Mouse (Mus musculus): Measurements from ENCODE around the gene Fam162a. TPM values are rescaled to one million over a fixed set of nuclear protein-coding genes. Genes with fewer than 3 reads are reported as not detected.
"Not testable (repeated sequence)": the region's sequence is repeated elsewhere in the genome, so short reads cannot be mapped to it uniquely, and the experiment has no call there.

Gene Fam162a
- polyA plus RNA-seq, 1 experiment from 2014 or later: 166 TPM

DNA sequence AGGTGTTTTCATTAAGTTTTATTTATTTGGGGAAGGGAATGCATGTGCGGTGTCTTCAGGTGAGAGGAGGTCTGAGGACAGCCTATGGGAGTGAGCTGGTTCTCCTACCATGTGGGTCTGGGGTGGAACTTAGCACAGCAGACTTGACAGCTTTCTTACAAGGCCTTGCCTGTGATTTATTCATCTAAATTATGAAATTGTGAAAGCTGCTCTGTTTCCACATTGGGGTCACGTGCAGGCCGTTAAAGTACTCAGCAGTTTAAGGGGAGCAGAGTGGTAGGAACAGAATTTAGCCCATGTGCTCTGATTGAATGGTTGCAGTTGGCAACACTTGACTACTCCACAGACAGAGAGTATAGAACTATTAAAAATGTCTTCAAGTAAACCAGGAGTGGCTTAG is 8.5 kb upstream of the Fam162a start:
- Histone ChIP-seq H3K9ac (no peak overlapping the region), H3K27ac (replicated peaks) (no peak overlapping the region), H3K4me3 (no peak overlapping the region), H3K9me3 (no peaks in the 10 kb centered on the region), H3K36me3 (peaks cover 12% of the 10 kb centered on the region; the same call in 1 of the 2 replicates), H3K27me3 (no peaks in the 10 kb centered on the region), H3K4me1 (replicated peaks) (no peaks in the 10 kb centered on the region), H3K4me2 (no peak overlapping the region)
- WGBS: 96% methylated on average over 3 of the region's 3 CpGs
- no peak for ATAC-seq (ENCODE audit: low read depth)

DNA sequence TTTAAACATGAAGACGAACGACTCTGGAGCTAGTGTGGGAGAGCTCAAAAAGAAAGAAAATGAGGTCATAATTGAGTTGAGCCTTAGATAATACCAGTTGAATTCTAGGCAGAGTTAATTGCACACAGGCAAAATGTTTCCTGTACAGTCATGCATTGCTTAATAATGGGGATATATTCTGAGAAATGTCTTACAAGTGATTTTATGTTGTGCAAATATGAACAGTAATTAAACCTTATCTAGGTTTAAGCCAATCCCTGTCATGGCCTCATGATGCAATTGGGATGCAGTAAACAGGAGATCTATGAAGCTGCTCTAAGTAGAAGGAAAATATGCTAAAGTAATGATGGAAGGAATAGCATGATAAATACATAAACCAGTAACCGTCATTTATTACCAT is 3.4 kb upstream of the Fam162a start:
- 95% methylated on average over 3 of the region's 3 CpGs for WGBS
- no peaks in the 10 kb centered on the region for H3K27me3 ChIP-seq
- H3K36me3 ChIP-seq: no peaks in the 10 kb centered on the region
- no peak overlapping the region for H3K4me3 ChIP-seq
- no peak overlapping the region for H3K4me2 ChIP-seq
- peaks cover 15% of the 10 kb centered on the region for H3K4me1 ChIP-seq (replicated peaks)
- no peak for ATAC-seq (ENCODE audit: low read depth)
- no peak overlapping the region for H3K9ac ChIP-seq
- H3K9me3 ChIP-seq: no peaks in the 10 kb centered on the region
- H3K27ac ChIP-seq (replicated peaks): no peak overlapping the region

DNA sequence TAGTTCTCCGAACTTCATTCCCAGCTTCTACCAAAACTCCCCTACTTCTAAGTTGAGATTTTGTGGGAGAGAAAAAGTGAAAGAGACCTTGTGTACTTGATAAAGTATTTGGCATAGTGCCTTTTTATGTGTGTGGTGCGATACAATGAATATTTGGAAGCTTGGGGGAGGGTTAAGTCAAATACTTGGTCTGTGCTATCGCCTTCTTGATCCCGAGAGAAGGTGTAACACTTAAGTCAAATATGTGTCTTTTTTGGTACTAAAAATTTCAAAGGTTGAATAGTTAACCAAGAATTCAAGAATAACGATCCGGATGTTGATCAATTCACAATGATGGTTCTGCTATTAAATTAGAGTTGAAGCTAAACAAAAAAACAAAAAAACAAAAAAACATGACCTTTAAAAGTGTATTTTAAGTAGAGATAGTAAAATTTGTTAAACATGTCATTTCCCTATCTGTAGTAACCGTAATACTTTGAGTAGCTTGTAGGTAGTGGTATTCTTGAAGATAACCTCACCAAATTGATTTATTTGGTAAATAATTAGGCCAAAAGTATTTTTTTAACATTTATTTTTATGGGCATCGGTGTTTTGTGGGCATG is 1.1 kb upstream of the Fam162a start:
- 29% methylated on average over 8 of the region's 8 CpGs for WGBS
- no peak for ATAC-seq (ENCODE audit: low read depth)
- H3K27me3 ChIP-seq: no peaks in the 10 kb centered on the region
- H3K36me3 ChIP-seq: no peaks in the 10 kb centered on the region
- H3K4me3 ChIP-seq: peak overlapping the region; percentile 79
- peak overlapping the region; percentile 86 for H3K4me2 ChIP-seq
- H3K9ac ChIP-seq: peak overlapping the region; percentile 92
- peaks cover 34% of the 10 kb centered on the region for H3K4me1 ChIP-seq (replicated peaks)
- H3K9me3 ChIP-seq: no peaks in the 10 kb centered on the region
- H3K27ac ChIP-seq (replicated peaks): peak overlapping the region; percentile 99; the same call in 1 of the 2 replicates

DNA sequence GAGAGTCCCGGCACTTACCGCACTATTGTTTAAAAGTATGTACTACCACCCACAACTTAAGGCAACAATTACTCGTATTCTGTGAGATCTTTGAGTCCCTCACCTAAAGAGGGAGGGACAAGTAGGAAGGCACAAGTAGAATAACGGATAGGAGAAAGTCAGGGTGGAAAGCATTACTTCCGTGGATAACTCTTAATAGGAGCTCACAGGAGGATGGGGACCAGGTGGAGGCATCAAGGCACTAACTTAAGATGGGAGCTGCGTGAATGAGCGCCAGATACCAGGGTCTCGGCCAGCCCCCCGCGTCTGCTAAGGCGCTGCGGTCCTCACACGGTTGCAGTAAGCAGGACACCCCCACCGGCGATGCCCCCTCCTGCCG is 334 bp downstream of the Fam162a start:
- no peaks in the 10 kb centered on the region for H3K9me3 ChIP-seq
- H3K27me3 ChIP-seq: no peaks in the 10 kb centered on the region
- H3K4me3 ChIP-seq: peak overlapping the region; percentile 79
- WGBS: under 1% methylated on average over 16 of the region's 16 CpGs
- peaks cover 34% of the 10 kb centered on the region for H3K4me1 ChIP-seq (replicated peaks)
- H3K27ac ChIP-seq (replicated peaks): peak overlapping the region; percentile 99
- ATAC-seq (ENCODE audit: low read depth): no peak; the same call in none of the 2 replicates
- H3K36me3 ChIP-seq: 0 out of 2 replicates have a peak, but pooled peaks cover 3% of the 10 kb centered on the region
- H3K4me2 ChIP-seq: peak overlapping the region; percentile 86
- peak overlapping the region; percentile 92 for H3K9ac ChIP-seq

DNA sequence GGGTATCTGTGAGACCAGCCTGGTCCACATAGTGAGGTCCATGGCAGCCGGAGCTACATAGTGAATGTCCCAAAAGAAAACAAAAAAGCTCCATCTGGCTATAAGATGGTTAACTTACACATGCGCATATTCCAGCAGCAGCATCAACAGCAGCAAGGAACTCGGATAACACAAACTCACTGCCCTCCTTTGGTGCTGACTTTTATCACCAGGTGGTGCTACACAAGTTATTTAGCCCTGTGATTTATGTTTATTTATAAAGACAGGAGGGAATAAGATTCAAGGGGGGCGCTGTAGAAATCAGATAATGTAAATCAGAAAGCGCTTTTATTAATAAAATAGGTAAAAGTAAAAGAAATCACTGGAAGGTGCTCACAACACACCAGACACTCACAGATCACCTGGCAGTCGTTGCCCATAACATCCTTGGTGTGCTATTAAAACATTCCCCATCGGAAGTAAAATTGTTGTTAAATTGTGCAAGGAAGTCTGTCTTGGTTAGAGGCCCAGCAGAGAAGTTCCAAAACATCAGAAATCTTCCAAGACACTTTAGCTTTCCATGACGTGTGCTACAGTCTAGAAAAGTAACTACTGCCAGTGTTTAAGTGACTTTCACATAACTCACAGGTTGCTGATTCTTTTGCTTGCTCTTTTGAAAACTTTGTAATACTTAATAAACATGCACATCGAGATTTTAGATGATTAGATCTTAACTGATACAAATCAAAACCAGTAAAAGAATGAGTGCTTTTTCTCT is 1.4 kb downstream of the Fam162a start:
- no peaks in the 10 kb centered on the region for H3K27me3 ChIP-seq
- no peak overlapping the region for H3K27ac ChIP-seq (replicated peaks)
- H3K4me2 ChIP-seq: peak overlapping the region; percentile 86
- H3K36me3 ChIP-seq: 0 out of 2 replicates have a peak, but pooled peaks cover 5% of the 10 kb centered on the region
- peaks cover 34% of the 10 kb centered on the region for H3K4me1 ChIP-seq (replicated peaks)
- no peak for ATAC-seq (ENCODE audit: low read depth)
- H3K9ac ChIP-seq: peak overlapping the region; percentile 92
- H3K9me3 ChIP-seq: no peaks in the 10 kb centered on the region
- WGBS: 34% methylated on average over 9 of the region's 9 CpGs
- H3K4me3 ChIP-seq: peak overlapping the region; percentile 79

DNA sequence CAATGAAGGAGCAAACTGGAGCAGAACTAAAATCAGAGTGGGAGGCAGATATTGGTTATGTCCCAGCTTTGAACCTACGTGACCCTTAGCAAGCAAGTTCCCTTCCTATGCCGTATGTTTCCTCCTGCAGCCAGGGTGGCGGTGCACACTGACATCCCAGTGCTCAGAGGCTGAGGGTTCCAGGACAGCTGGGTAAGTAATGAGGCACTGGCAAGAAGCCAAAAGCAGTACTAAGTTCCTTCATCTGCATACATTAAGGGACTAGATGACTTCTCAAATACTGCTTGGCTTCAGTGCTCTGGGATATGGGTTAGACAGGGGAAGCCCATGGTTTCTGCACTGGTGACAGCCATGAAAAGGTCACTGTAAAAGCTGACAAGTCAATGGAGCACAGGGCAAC is 3.0 kb downstream of the Fam162a start:
- WGBS: 48% methylated on average over 3 of the region's 3 CpGs
- H3K9ac ChIP-seq: no peak overlapping the region
- ATAC-seq (ENCODE audit: low read depth): no peak

DNA sequence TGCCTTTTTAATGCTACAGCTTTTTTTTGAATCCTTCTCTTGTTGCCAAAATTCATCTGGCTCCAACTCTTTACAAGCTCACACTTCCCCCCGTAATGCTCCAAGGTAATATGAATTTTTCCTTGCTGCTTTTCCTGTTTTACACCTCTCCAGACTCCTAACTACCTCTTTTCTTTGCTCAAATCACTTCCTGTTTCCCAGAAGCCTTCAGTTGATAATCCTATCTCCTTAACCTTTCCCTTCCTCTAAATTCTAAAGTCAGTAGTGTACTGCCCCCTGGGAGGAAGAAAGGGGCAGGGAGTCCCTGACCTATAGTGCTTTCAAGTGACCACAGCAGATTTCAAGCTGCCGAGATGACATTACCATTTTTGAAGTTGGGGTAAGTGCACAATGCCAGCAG is 3.7 kb downstream of the Fam162a start:
- no peaks in the 10 kb centered on the region for H3K9me3 ChIP-seq
- H3K27ac ChIP-seq (replicated peaks): no peak overlapping the region
- no peak overlapping the region for H3K4me2 ChIP-seq
- no peak for ATAC-seq (ENCODE audit: low read depth)
- 0 out of 2 replicates have a peak, but pooled peaks cover 5% of the 10 kb centered on the region for H3K36me3 ChIP-seq
- H3K4me3 ChIP-seq: no peak overlapping the region
- peaks cover 34% of the 10 kb centered on the region for H3K4me1 ChIP-seq (replicated peaks)
- H3K27me3 ChIP-seq: no peaks in the 10 kb centered on the region
- 73% methylated on average over 2 of the region's 2 CpGs for WGBS
- H3K9ac ChIP-seq: no peak overlapping the region

More for the DNA sequence above, 3.0 kb downstream of the Fam162a start:
- Histone ChIP-seq H3K9me3 (no peaks in the 10 kb centered on the region), H3K27ac (replicated peaks) (no peak overlapping the region), H3K36me3 (0 out of 2 replicates have a peak, but pooled peaks cover 5% of the 10 kb centered on the region), H3K4me2 (no peak overlapping the region), H3K27me3 (no peaks in the 10 kb centered on the region), H3K4me3 (no peak overlapping the region), H3K4me1 (replicated peaks) (peaks cover 34% of the 10 kb centered on the region)

DNA sequence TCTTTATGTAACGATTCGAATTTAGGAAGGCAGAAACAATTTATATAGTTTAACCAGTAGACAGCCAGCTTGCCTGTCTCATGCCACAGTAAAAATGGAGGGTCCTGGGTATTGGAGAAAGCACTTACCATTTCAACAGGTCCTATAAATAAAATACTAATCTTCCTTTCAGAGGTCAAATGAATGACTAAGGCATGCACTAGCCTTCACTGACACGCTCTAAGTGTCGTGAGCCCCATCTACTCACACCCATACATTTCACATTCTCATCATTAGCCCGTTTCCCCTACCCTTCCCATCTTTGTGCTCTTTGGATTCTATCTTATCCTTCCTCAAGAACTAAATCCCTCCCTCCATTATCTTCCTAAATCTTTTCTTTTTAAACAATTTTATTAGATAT is 6.5 kb downstream of the Fam162a start:
- H3K4me1 ChIP-seq (replicated peaks): peaks cover 21% of the 10 kb centered on the region
- no peaks in the 10 kb centered on the region for H3K9me3 ChIP-seq
- no peaks in the 10 kb centered on the region for H3K27me3 ChIP-seq
- ATAC-seq (ENCODE audit: low read depth): no peak
- H3K4me2 ChIP-seq: no peak overlapping the region
- peaks cover 5% of the 10 kb centered on the region; the same call in 1 of the 2 replicates for H3K36me3 ChIP-seq
- WGBS: 93% methylated on average over 5 of the region's 5 CpGs
- H3K9ac ChIP-seq: no peak overlapping the region
- H3K27ac ChIP-seq (replicated peaks): no peak overlapping the region
- H3K4me3 ChIP-seq: no peak overlapping the region

DNA sequence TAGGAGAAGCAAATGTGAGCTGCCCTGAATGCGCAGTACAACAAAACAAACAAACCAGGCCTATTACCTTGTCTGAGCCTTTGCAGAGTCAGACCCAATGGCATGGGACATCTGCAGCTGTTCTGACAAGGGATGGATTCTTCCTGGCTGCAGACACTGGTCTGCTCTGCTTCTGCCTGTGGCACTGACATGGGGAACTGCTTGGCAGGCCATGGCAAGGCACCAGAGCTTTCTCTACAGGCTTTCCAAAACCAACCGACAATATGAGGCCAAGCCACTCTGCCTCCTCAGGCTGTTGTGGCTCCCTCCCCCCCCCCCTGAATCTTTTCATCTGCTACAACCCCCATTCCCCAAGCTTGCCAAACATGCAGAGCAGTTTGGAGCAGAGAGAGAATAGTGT is 8.1 kb downstream of the Fam162a start:
- H3K4me1 ChIP-seq (replicated peaks): peaks cover 5% of the 10 kb centered on the region
- H3K4me2 ChIP-seq: no peak overlapping the region
- H3K9ac ChIP-seq: 0 out of 2 replicates have a peak overlapping the region, but pooled peaks have one; percentile 22
- 73% methylated on average over 2 of the region's 2 CpGs for WGBS
- H3K4me3 ChIP-seq: no peak overlapping the region
- no peaks in the 10 kb centered on the region for H3K9me3 ChIP-seq
- H3K36me3 ChIP-seq: peaks cover 5% of the 10 kb centered on the region; the same call in 1 of the 2 replicates
- no peaks in the 10 kb centered on the region for H3K27me3 ChIP-seq
- H3K27ac ChIP-seq (replicated peaks): no peak overlapping the region
- ATAC-seq (ENCODE audit: low read depth): no peak

DNA sequence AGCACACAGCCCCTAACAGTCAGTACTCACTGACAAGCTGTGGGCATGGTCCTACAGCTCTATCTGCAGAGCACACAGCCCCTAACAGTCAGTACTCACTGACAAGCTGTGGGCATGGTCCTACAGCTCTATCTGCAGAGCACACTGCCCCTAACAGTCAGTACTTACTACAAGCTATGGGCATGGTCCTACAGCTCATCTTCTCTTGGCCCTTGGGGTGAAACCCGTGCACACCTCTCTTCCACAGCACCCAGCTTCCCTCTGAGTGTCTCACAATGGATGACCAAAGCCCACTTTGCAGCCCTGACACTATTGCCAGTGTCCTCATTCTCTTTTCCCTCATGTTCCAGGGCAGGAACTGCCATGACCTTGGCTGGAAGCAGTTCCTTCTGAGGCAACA is 8.9 kb downstream of the Fam162a start:
- H3K36me3 ChIP-seq; H3K4me1 ChIP-seq (replicated peaks); H3K9ac ChIP-seq; ATAC-seq (ENCODE audit: low read depth); H3K27me3 ChIP-seq; H3K9me3 ChIP-seq; H3K4me3 ChIP-seq; H3K4me2 ChIP-seq; H3K27ac ChIP-seq (replicated peaks): not testable (repeated sequence)
- 89% methylated on average over 1 of the region's 1 CpGs for WGBS

DNA sequence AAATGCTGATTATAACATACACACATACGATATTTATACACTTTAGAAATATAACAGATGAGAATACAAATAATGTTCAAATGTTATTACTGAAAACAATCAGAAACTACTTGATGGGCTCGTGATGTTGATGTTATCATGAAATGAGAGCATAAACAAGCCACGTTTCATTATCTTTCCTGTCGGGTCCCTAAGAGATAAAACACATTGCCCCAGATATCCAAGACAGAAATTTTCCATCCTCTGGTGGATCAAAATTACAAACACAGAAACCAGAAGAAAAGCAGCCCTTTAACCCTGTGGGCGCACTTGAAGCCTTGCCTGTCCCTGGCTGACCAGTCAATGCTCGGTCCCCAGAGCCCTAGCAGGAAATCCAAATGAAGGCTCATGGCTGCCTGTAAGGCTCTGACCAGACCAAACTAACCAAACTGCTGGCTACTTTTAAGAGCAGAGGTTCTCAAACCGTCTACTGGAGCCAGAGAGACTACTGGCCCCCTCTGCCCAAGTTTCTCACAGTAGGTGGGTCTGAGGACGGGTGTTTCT is 13.4 kb downstream of the Fam162a start:
- Histone ChIP-seq H3K27me3 (no peaks in the 10 kb centered on the region), H3K36me3 (peaks cover 3% of the 10 kb centered on the region; the same call in 1 of the 2 replicates), H3K27ac (replicated peaks) (no peak overlapping the region), H3K9me3 (no peaks in the 10 kb centered on the region), H3K9ac (no peak overlapping the region), H3K4me3 (no peak overlapping the region), H3K4me2 (no peak overlapping the region), H3K4me1 (replicated peaks) (no peaks in the 10 kb centered on the region)
- no peak for ATAC-seq (ENCODE audit: low read depth)
- 85% methylated on average over 8 of the region's 8 CpGs for WGBS

DNA sequence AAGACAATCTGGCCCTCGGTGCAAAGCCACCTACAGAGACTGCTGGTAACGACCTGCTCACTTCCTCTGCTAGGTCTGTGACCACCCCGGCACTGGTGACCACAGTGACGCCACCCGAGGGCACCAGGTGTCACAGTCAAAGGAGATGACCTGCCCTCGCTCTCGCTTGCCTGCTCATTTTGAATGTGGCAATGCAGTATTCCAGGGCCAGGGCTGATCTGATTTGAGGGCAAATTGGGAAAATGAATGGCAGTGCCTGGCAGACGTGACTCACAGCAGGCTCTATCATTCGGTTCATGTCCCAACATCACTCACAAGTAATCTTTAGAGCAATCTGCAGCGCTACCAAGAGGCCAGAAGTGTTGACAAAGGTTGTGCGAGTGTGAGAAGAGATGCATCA is 15.0 kb downstream of the Fam162a start:
- Histone ChIP-seq H3K4me1 (replicated peaks) (no peaks in the 10 kb centered on the region), H3K4me2 (no peak overlapping the region), H3K9me3 (no peaks in the 10 kb centered on the region), H3K4me3 (no peak overlapping the region), H3K36me3 (peaks cover 14% of the 10 kb centered on the region), H3K27me3 (no peaks in the 10 kb centered on the region), H3K27ac (replicated peaks) (no peak overlapping the region), H3K9ac (no peak overlapping the region)
- ATAC-seq (ENCODE audit: low read depth): no peak
- 91% methylated on average over 11 of the region's 11 CpGs for WGBS
